Mouse (Mus musculus) hindbrain, embryonic 16.5 days (tissue): ENCODE measurements around the gene Lnx1. TPM values are rescaled to one million over a fixed set of nuclear protein-coding genes. Genes with fewer than 3 reads are reported as not detected.

Experiments used
- ATAC-seq: fragments of 200-750 bp; cut with Nextera tagmentation; 2 replicates; pipeline ENCODE4 v1.8.0; 2017; ENCODE audit warnings: moderate TSS enrichment, moderate library complexity
- H3K27ac ChIP-seq: fragments of 300-500 bp; sonication (generic); 2 replicates; pipeline ENCODE4 v1.5.1; 2014; ENCODE audit warnings: low read depth, mild to moderate bottlenecking, control low read depth, low read length, moderate library complexity
- H3K27me3 ChIP-seq: fragments of 300-500 bp; sonication (generic); replicated peaks from 2 replicates; pipeline ENCODE4 v1.6.1; 2014; ENCODE audit warnings: low read length; ENCODE audit not compliant: control insufficient read depth, insufficient read depth
- H3K36me3 ChIP-seq: fragments of 300-500 bp; sonication (generic); 2 replicates; pipeline ENCODE4 v1.6.1; 2014; ENCODE audit warnings: mild to moderate bottlenecking, low read length, moderate library complexity, mixed read lengths; ENCODE audit not compliant: control insufficient read depth, insufficient read depth
- H3K4me1 ChIP-seq: fragments of 300-500 bp; sonication (generic); 2 replicates; pipeline ENCODE4 v1.6.1; 2014; ENCODE audit warnings: low read depth, low read length; ENCODE audit not compliant: control insufficient read depth, insufficient read depth
- H3K4me2 ChIP-seq: fragments of 300-500 bp; sonication (generic); 2 replicates; pipeline ENCODE4 v1.6.1; 2014; ENCODE audit warnings: mild to moderate bottlenecking, low read length, control low read depth, moderate library complexity
- H3K4me3 ChIP-seq: fragments of 300-500 bp; sonication (generic); 2 replicates; pipeline ENCODE4 v1.5.1; 2014; ENCODE audit warnings: mild to moderate bottlenecking, low read length, control low read depth, moderate library complexity
- H3K9ac ChIP-seq: fragments of 300-500 bp; sonication (generic); 2 replicates; pipeline ENCODE4 v1.6.1; 2014; ENCODE audit warnings: low read depth, mild to moderate bottlenecking, control low read depth, low read length, moderate library complexity
- H3K9me3 ChIP-seq: fragments of 300-500 bp; sonication (generic); 2 replicates; pipeline ENCODE4 v1.6.1; 2014; ENCODE audit warnings: mild to moderate bottlenecking, low read length, moderate library complexity; ENCODE audit not compliant: control insufficient read depth
- WGBS: fragments of 180-500 bp; shearing (Covaris S2); extraction: QIAGEN DNeasy Blood & Tissue Kit; methylation state at CpG from one replicate; pipeline ENCODE4 v1.1.7; 2014; 5-methylcytosine and 5-hydroxymethylcytosine counted together
- polyA plus RNA-seq: library from polyadenylated mRNA; unstranded; fragments of >200 nt; fragmentation: Nextera tagmentation; extraction: Ambion mirVana; gene quantifications from 2 replicates; pipeline ENCODE4 v1.2.1, GENCODE M21; 2015

Lnx1 gene
- polyA plus RNA-seq, 1 experiment from 2014 or later: 20.9 TPM

- Histone ChIP-seq H3K27me3 (no peaks in the 10 kb centered on the region), H3K9me3 (no peaks in the 10 kb centered on the region), H3K4me2 (no peak overlapping the region), H3K36me3 (no peaks in the 10 kb centered on the region), H3K9ac (no peak overlapping the region), H3K4me3 (no peak overlapping the region), H3K4me1 (no peaks in the 10 kb centered on the region), H3K27ac (no peak overlapping the region)
- ATAC-seq: no peak
- 90% methylated on average over 6 of the region's 6 CpGs for WGBS
Measured at GRCm38 (mm10) chr5:74669925-74670324, 32.8 kb downstream of the Lnx1 start.

GRCm38 (mm10) chr5:74668956-74669355 lies 33.8 kb downstream of the Lnx1 start:
- H3K4me2 ChIP-seq: no peak overlapping the region
- no peaks in the 10 kb centered on the region for H3K9me3 ChIP-seq
- no peaks in the 10 kb centered on the region for H3K27me3 ChIP-seq
- no peak overlapping the region for H3K4me3 ChIP-seq
- no peaks in the 10 kb centered on the region for H3K4me1 ChIP-seq
- no peak for ATAC-seq
- no peak overlapping the region for H3K9ac ChIP-seq
- WGBS: 81% methylated on average over 6 of the region's 6 CpGs
- H3K27ac ChIP-seq: no peak overlapping the region
- no peaks in the 10 kb centered on the region for H3K36me3 ChIP-seq

GRCm38 (mm10) chr5:74662618-74663017 lies 40.1 kb downstream of the Lnx1 start:
- Histone ChIP-seq H3K27me3 (no peaks in the 10 kb centered on the region), H3K4me2 (no peak overlapping the region), H3K27ac (no peak overlapping the region), H3K9ac (no peak overlapping the region), H3K4me3 (no peak overlapping the region), H3K9me3 (no peaks in the 10 kb centered on the region), H3K4me1 (no peaks in the 10 kb centered on the region), H3K36me3 (no peaks in the 10 kb centered on the region)
- WGBS: 35% methylated on average over 1 of the region's 1 CpGs
- ATAC-seq: no peak

GRCm38 (mm10) chr5:74661734-74662560 lies 40.8 kb downstream of the Lnx1 start:
- no peak overlapping the region for H3K4me2 ChIP-seq

GRCm38 (mm10) chr5:74659856-74660255 lies 42.9 kb downstream of the Lnx1 start:
- Histone ChIP-seq H3K27ac (no peak overlapping the region), H3K9me3 (no peaks in the 10 kb centered on the region), H3K36me3 (no peaks in the 10 kb centered on the region), H3K4me1 (no peaks in the 10 kb centered on the region), H3K4me3 (no peak overlapping the region), H3K27me3 (no peaks in the 10 kb centered on the region), H3K4me2 (no peak overlapping the region), H3K9ac (no peak overlapping the region)
- ATAC-seq: no peak
- WGBS: 73% methylated on average over 4 of the region's 4 CpGs

More at GRCm38 (mm10) chr5:74661734-74662560, 40.8 kb downstream of the Lnx1 start:
- no peak overlapping the region for H3K27ac ChIP-seq
- no peaks in the 10 kb centered on the region for H3K9me3 ChIP-seq
- no peaks in the 10 kb centered on the region for H3K4me1 ChIP-seq
- H3K4me3 ChIP-seq: no peak overlapping the region
- no peaks in the 10 kb centered on the region for H3K27me3 ChIP-seq
- WGBS: 81% methylated on average over 4 of the region's 4 CpGs
- no peaks in the 10 kb centered on the region for H3K36me3 ChIP-seq
- no peak overlapping the region for H3K9ac ChIP-seq
- no peak for ATAC-seq

- Histone ChIP-seq H3K9ac (no peak overlapping the region), H3K4me2 (no peak overlapping the region), H3K27me3 (no peaks in the 10 kb centered on the region), H3K4me1 (no peaks in the 10 kb centered on the region), H3K27ac (no peak overlapping the region), H3K4me3 (no peak overlapping the region), H3K9me3 (no peaks in the 10 kb centered on the region), H3K36me3 (no peaks in the 10 kb centered on the region)
- no peak for ATAC-seq
- WGBS: 80% methylated on average over 5 of the region's 5 CpGs
Measured at GRCm38 (mm10) chr5:74659281-74659680, 43.4 kb downstream of the Lnx1 start.

GRCm38 (mm10) chr5:74657930-74658329 lies 44.8 kb downstream of the Lnx1 start:
- Histone ChIP-seq H3K9me3 (no peaks in the 10 kb centered on the region), H3K4me2 (no peak overlapping the region), H3K4me1 (no peaks in the 10 kb centered on the region), H3K36me3 (no peaks in the 10 kb centered on the region), H3K9ac (no peak overlapping the region), H3K4me3 (no peak overlapping the region), H3K27ac (no peak overlapping the region), H3K27me3 (no peaks in the 10 kb centered on the region)
- no peak for ATAC-seq
- WGBS: 71% methylated on average over 6 of the region's 6 CpGs

- H3K4me3 ChIP-seq: no peak overlapping the region
- no peak overlapping the region for H3K9ac ChIP-seq
- WGBS: 91% methylated on average over 5 of the region's 5 CpGs
- H3K27me3 ChIP-seq: no peaks in the 10 kb centered on the region
- no peaks in the 10 kb centered on the region for H3K4me1 ChIP-seq
- H3K36me3 ChIP-seq: no peaks in the 10 kb centered on the region
- no peak overlapping the region for H3K4me2 ChIP-seq
- no peaks in the 10 kb centered on the region for H3K9me3 ChIP-seq
- no peak overlapping the region for H3K27ac ChIP-seq
- no peak for ATAC-seq
Measured at GRCm38 (mm10) chr5:74656410-74656809, 46.3 kb downstream of the Lnx1 start.

- no peaks in the 10 kb centered on the region for H3K4me1 ChIP-seq
- WGBS: 80% methylated on average over 6 of the region's 6 CpGs
- H3K9me3 ChIP-seq: no peaks in the 10 kb centered on the region
- no peak overlapping the region for H3K4me2 ChIP-seq
- ATAC-seq: no peak
- no peaks in the 10 kb centered on the region for H3K36me3 ChIP-seq
- no peak overlapping the region for H3K4me3 ChIP-seq
- no peak overlapping the region for H3K27ac ChIP-seq
- H3K27me3 ChIP-seq: no peaks in the 10 kb centered on the region
- no peak overlapping the region for H3K9ac ChIP-seq
Measured at GRCm38 (mm10) chr5:74654527-74654926, 48.2 kb downstream of the Lnx1 start.
